10 mouse cellular contexts compared by ENCODE assay signal in the genomic region with DNA sequence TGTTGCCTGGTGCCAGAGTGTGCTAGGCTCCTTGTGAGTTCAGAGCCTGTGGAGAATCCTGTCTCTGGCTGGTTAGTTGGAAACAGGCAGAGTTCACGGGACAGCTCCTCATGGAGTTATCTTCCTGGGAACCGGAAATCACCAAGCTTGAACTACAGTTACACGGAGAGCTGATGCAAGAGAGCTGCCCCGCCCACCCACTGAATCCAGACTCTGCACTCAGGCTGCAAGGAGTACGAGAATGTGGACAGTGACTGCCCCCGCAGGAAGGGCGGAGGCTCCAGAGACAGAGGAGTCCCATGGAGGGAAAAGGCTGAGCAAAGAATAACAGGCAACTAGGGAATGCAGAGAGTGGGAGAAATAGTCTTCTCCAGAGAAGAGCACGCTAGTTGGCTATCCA. TPM values are rescaled to one million over a fixed set of nuclear protein-coding genes. Genes with fewer than 3 reads are reported as not detected.
DNase-seq lines count a peak whose midpoint lies in the region; ATAC-seq and TF ChIP-seq lines count a peak whose summit lies in the region.
"Had no signal": no experiment of that assay in that cellular context is flagged by ENCODE, and none has a peak within 500 bp of the region (broad histone marks: within the 10 kb centered on the region; RNA-seq: fewer than 3 reads in every experiment).

No protein-coding gene starts in this region.

- 22% methylated on average over 8 of the region's 8 CpGs for WGBS in lung, embryonic 16.5 days
- WGBS in thymus, adult 2 months, result 75% methylated on average over 8 of the region's 8 CpGs
- WGBS in hindbrain, embryonic 13.5 days, result 58% methylated on average over 8 of the region's 8 CpGs

- no peaks in the 10 kb centered on the region for H3K36me3 ChIP-seq in E14TG2a.4 (ENCODE audit: insufficient read depth, low read length)
- no peaks in the 10 kb centered on the region for H3K36me3 ChIP-seq in lung, embryonic 16.5 days (ENCODE audit: control insufficient read depth, insufficient read depth, low read length)
- no peaks in the 10 kb centered on the region for H3K36me3 ChIP-seq in thymus, adult 2 months (ENCODE audit: control insufficient read depth, insufficient read depth, low read length)
- H3K36me3 ChIP-seq in hindbrain, embryonic 13.5 days, result peaks cover 7% of the 10 kb centered on the region; the same call in 1 of the 2 replicates
- H3K36me3 ChIP-seq: embryonic facial prominence, embryonic 15.5 days had no signal

- H3K4me3 ChIP-seq in E14TG2a.4 (replicated peaks; ENCODE audit: low read length), result peak overlapping the region; percentile 41; the same call in 1 of the 2 replicates
- no peak overlapping the region for H3K4me3 ChIP-seq in lung, embryonic 16.5 days (ENCODE audit: low read length)
- no peak overlapping the region for H3K4me3 ChIP-seq in thymus, adult 2 months (ENCODE audit: control insufficient read depth, insufficient read depth, low read length)
- H3K4me3 ChIP-seq in hindbrain, embryonic 13.5 days, result no peak overlapping the region
- H3K4me3 ChIP-seq: embryonic facial prominence, embryonic 15.5 days had no signal

- no peaks in the 10 kb centered on the region for H3K27me3 ChIP-seq in E14TG2a.4 (ENCODE audit: insufficient read depth, low read length)
- peaks cover 2% of the 10 kb centered on the region; the same call in 1 of the 2 replicates for H3K27me3 ChIP-seq in lung, embryonic 16.5 days (ENCODE audit: control insufficient read depth, insufficient read depth, low read depth, low read length)
- no peaks in the 10 kb centered on the region for H3K27me3 ChIP-seq in thymus, adult 2 months (ENCODE audit: control insufficient read depth, insufficient read depth, low read length)
- H3K27me3 ChIP-seq in hindbrain, embryonic 13.5 days, result peaks cover under 1% of the 10 kb centered on the region; the same call in 1 of the 2 replicates

- H3K4me2 ChIP-seq in lung, embryonic 16.5 days (ENCODE audit: low read depth, low read length), result no peak overlapping the region
- no peak overlapping the region for H3K4me2 ChIP-seq in hindbrain, embryonic 13.5 days
- H3K4me2 ChIP-seq: embryonic facial prominence, embryonic 15.5 days had no signal

- ATAC-seq in lung, embryonic 16.5 days (ENCODE audit: low read depth), result peak; percentile 62
- ATAC-seq in inflammation-experienced regulatory T-cells, adult 6 months, result no peak
- ATAC-seq in hindbrain, embryonic 13.5 days (ENCODE audit: low FRiP score), result no peak

- no peaks in the 10 kb centered on the region for H3K9me3 ChIP-seq in E14TG2a.4 (ENCODE audit: low read length)
- H3K9me3 ChIP-seq in lung, embryonic 16.5 days (ENCODE audit: control insufficient read depth, low read length), result no peaks in the 10 kb centered on the region
- H3K9me3 ChIP-seq in hindbrain, embryonic 13.5 days, result no peaks in the 10 kb centered on the region
- H3K9me3 ChIP-seq: embryonic facial prominence, embryonic 15.5 days had no signal

- DNase-seq in R1 (ENCODE audit: low read depth, low spot score), result peak; percentile 96
- peak; percentile 24 for DNase-seq in heart, postnatal 25 days (ENCODE audit: low spot score)
- DNase-seq in thymus, adult 2 months, result no peak
- DNase-seq: adrenal gland, adult 8-10 months had no signal

- TF ChIP-seq CTCF in E14TG2a.4 (conservative IDR thresholded peaks at IDR 0.05; ENCODE audit: low read length), result no peak
- TF ChIP-seq CTCF in thymus, adult 2 months (IDR thresholded peaks at IDR 0.05; ENCODE audit: borderline replicate concordance, control insufficient read depth, extremely low read depth, insufficient read depth, low read length, poor library complexity), result no peak

- no peak overlapping the region for H3K9ac ChIP-seq in lung, embryonic 16.5 days (ENCODE audit: low read length)
- no peak overlapping the region for H3K9ac ChIP-seq in hindbrain, embryonic 13.5 days
- H3K9ac ChIP-seq: embryonic facial prominence, embryonic 15.5 days had no signal

- TF ChIP-seq POLR2A in thymus, adult 2 months (IDR thresholded peaks at IDR 0.05; ENCODE audit: control insufficient read depth, extremely low read depth, insufficient read depth, low read length, poor library complexity), result no peak

- H3K27ac ChIP-seq in lung, embryonic 16.5 days (ENCODE audit: low read length), result no peak overlapping the region
- no peak overlapping the region for H3K27ac ChIP-seq in thymus, adult 2 months (ENCODE audit: control insufficient read depth, insufficient read depth, low read length)
- no peak overlapping the region for H3K27ac ChIP-seq in hindbrain, embryonic 13.5 days
- H3K27ac ChIP-seq: embryonic facial prominence, embryonic 15.5 days had no signal

- peaks cover 33% of the 10 kb centered on the region for H3K4me1 ChIP-seq in E14TG2a.4 (replicated peaks; ENCODE audit: low read depth, low read length)
- no peaks in the 10 kb centered on the region; the same call in 1 of the 2 replicates for H3K4me1 ChIP-seq in lung, embryonic 16.5 days (replicated peaks; ENCODE audit: control insufficient read depth, insufficient read depth, low read length)
- H3K4me1 ChIP-seq in thymus, adult 2 months (replicated peaks; ENCODE audit: control insufficient read depth, insufficient read depth, low read length), result no peaks in the 10 kb centered on the region
- peaks cover 14% of the 10 kb centered on the region for H3K4me1 ChIP-seq in hindbrain, embryonic 13.5 days (replicated peaks)
- H3K4me1 ChIP-seq: embryonic facial prominence, embryonic 15.5 days had no signal

- intact Hi-C loops in heart, postnatal 25 days (cut with DNase I), result loop anchor here (5.0 kb wide), 1 partner anchor 85 kb away; no protein-coding TSS in a partner anchor

RNA-seq across cellular contexts. Expression of a gene that starts 14.7 kb away (rescaled TPM):
- not detected for total RNA-seq in heart, postnatal 25 days (2021)
- not detected in 2 replicates for polyA plus RNA-seq in lung, embryonic 16.5 days (2015; fragmentation: Nextera tagmentation; extraction: Ambion mirVana)
- polyA plus RNA-seq in thymus, adult 2 months (2012; rRNA removed), result 0.05 TPM in 2 replicates
- under 1 TPM in 1 of 3 experiments, not detected in 2; 0.16 TPM for polyA plus RNA-seq in inflammation-experienced regulatory T-cells, adult 6 months (2017; shearing (Covaris generic))
- 4.6 and 5.1 TPM in 2 replicates for polyA plus RNA-seq in hindbrain, embryonic 13.5 days (2015; fragmentation: Nextera tagmentation; extraction: Ambion mirVana)
- total RNA-seq: adrenal gland, adult 8-10 months had no signal
- polyA plus RNA-seq: embryonic facial prominence, embryonic 15.5 days had no signal

RNA-seq across cellular contexts. Expression of a gene that starts 28.5 kb away (rescaled TPM):
- total RNA-seq in heart, postnatal 25 days (2021), result 10 to 100 TPM; 85.1 to 85.9 TPM
- 0.13 and 0.63 TPM in 2 replicates for polyA plus RNA-seq in lung, embryonic 16.5 days (2015; fragmentation: Nextera tagmentation; extraction: Ambion mirVana)
- 0.38 and 9.5 TPM in 2 replicates for polyA plus RNA-seq in thymus, adult 2 months (2012; rRNA removed)
- polyA plus RNA-seq in inflammation-experienced regulatory T-cells, adult 6 months (2017; shearing (Covaris generic)), result not detected
- polyA plus RNA-seq in hindbrain, embryonic 13.5 days (2015; fragmentation: Nextera tagmentation; extraction: Ambion mirVana), result 0.16 and 0.49 TPM in 2 replicates

RNA-seq across cellular contexts. Expression of a gene that starts 44.3 kb away (rescaled TPM):
- not detected for total RNA-seq in heart, postnatal 25 days (2021)
- polyA plus RNA-seq in lung, embryonic 16.5 days (2015; fragmentation: Nextera tagmentation; extraction: Ambion mirVana), result 0.14 TPM in 1 of 2 replicates, not detected in the other
- polyA plus RNA-seq in thymus, adult 2 months (2012; rRNA removed), result not detected in 2 replicates
- polyA plus RNA-seq in inflammation-experienced regulatory T-cells, adult 6 months (2017; shearing (Covaris generic)), result not detected
- polyA plus RNA-seq in hindbrain, embryonic 13.5 days (2015; fragmentation: Nextera tagmentation; extraction: Ambion mirVana), result 0.12 and 0.19 TPM in 2 replicates
- total RNA-seq: adrenal gland, adult 8-10 months; midbrain, postnatal 0 days had no signal
- polyA plus RNA-seq: midbrain, postnatal 0 days had no signal
